Comparison of ENCODE assay signal across 8 mouse cellular contexts in genomic region chr7:109576321-109577314, GRCm38 (mm10). TPM values are rescaled to one million over a fixed set of nuclear protein-coding genes. Genes with fewer than 3 reads are reported as not detected.
DNase-seq lines count a peak whose midpoint lies in the region; ATAC-seq and TF ChIP-seq lines count a peak whose summit lies in the region.

No protein-coding gene starts in this region.

- H3K9ac ChIP-seq in kidney, embryonic 14.5 days (ENCODE audit: low read depth, low read length): no peak overlapping the region
- no peak overlapping the region for H3K9ac ChIP-seq in hindbrain, embryonic 14.5 days

- TF ChIP-seq POLR2A in kidney, adult 2 months (IDR thresholded peaks at IDR 0.05; ENCODE audit: low read depth, low read length): no peak
- no peak for TF ChIP-seq POLR2A in small intestine, adult 2 months (IDR thresholded peaks at IDR 0.05; ENCODE audit: low read depth, low read length)

- peaks cover 19% of the 10 kb centered on the region for H3K4me1 ChIP-seq in kidney, adult 2 months (ENCODE audit: control insufficient read depth, insufficient read depth, low read length)
- peaks cover 3% of the 10 kb centered on the region; the same call in 1 of the 2 replicates for H3K4me1 ChIP-seq in kidney, embryonic 14.5 days (ENCODE audit: control insufficient read depth, insufficient read depth, low read length)
- H3K4me1 ChIP-seq in brown adipose tissue, adult 24 weeks (ENCODE audit: control insufficient read depth, insufficient read depth, insufficient read length, low read length): peaks cover 32% of the 10 kb centered on the region
- peaks cover 27% of the 10 kb centered on the region for H3K4me1 ChIP-seq in hindbrain, embryonic 14.5 days (replicated peaks; ENCODE audit: control insufficient read depth, insufficient read depth, low read length)
- H3K4me1 ChIP-seq in small intestine, adult 2 months (ENCODE audit: control insufficient read depth, insufficient read depth, insufficient read length, low read length): no peaks in the 10 kb centered on the region; the same call in 1 of the 2 replicates

- DNase-seq in kidney, adult 2 months: peak; percentile 40
- DNase-seq in 3T3-L1 (ENCODE audit: low read depth, low spot score): peak; percentile 91
- no peak for DNase-seq in hindbrain, embryonic 14.5 days (ENCODE audit: low spot score)
- DNase-seq in adrenal gland, adult 18-20 months (ENCODE audit: low spot score in 2 of 2): no peak

- H3K36me3 ChIP-seq in kidney, adult 2 months (ENCODE audit: control insufficient read depth, insufficient read depth, low read length): no peaks in the 10 kb centered on the region
- no peaks in the 10 kb centered on the region for H3K36me3 ChIP-seq in kidney, embryonic 14.5 days (ENCODE audit: control insufficient read depth, insufficient read depth, low read length)
- no peaks in the 10 kb centered on the region for H3K36me3 ChIP-seq in hindbrain, embryonic 14.5 days (replicated peaks; ENCODE audit: control insufficient read depth, insufficient read depth)
- no peaks in the 10 kb centered on the region for H3K36me3 ChIP-seq in small intestine, adult 2 months (ENCODE audit: control insufficient read depth, insufficient read depth, low read length)

- 40% methylated on average over 11 of the region's 11 CpGs for WGBS in kidney, adult 2 months
- 63% methylated on average over 11 of the region's 11 CpGs for WGBS in kidney, embryonic 14.5 days
- WGBS in hindbrain, embryonic 14.5 days: 53% methylated on average over 11 of the region's 11 CpGs
- 62% methylated on average over 11 of the region's 11 CpGs for WGBS in small intestine, adult 2 months

- no peak overlapping the region for H3K4me3 ChIP-seq in kidney, adult 2 months (ENCODE audit: insufficient read depth, low read depth, low read length)
- H3K4me3 ChIP-seq in kidney, embryonic 14.5 days (ENCODE audit: low read length): no peak overlapping the region
- no peak overlapping the region for H3K4me3 ChIP-seq in brown adipose tissue, adult 24 weeks (ENCODE audit: insufficient read depth, low read depth, low read length)
- no peak overlapping the region for H3K4me3 ChIP-seq in hindbrain, embryonic 14.5 days (replicated peaks; ENCODE audit: low read length)
- no peak overlapping the region for H3K4me3 ChIP-seq in small intestine, adult 2 months (ENCODE audit: low read depth, low read length)

- TF ChIP-seq CTCF in kidney, adult 2 months (conservative IDR thresholded peaks at IDR 0.05; ENCODE audit: insufficient read depth, insufficient read length, low read depth, low read length): no peak
- no peak for TF ChIP-seq CTCF in small intestine, adult 2 months (IDR thresholded peaks at IDR 0.05; ENCODE audit: extremely low read depth, insufficient read length, insufficient replicate concordance, low read depth, low read length)

- H3K4me2 ChIP-seq in kidney, embryonic 14.5 days (replicated peaks; ENCODE audit: low read depth, low read length): no peak overlapping the region
- no peak overlapping the region for H3K4me2 ChIP-seq in hindbrain, embryonic 14.5 days (replicated peaks)

- H3K27me3 ChIP-seq in kidney, adult 2 months (replicated peaks; ENCODE audit: control insufficient read depth, insufficient read depth, low read length): no peaks in the 10 kb centered on the region
- H3K27me3 ChIP-seq in kidney, embryonic 14.5 days (ENCODE audit: control insufficient read depth, insufficient read depth, low read length): no peaks in the 10 kb centered on the region
- no peaks in the 10 kb centered on the region for H3K27me3 ChIP-seq in hindbrain, embryonic 14.5 days (ENCODE audit: control insufficient read depth, insufficient read depth, low read length)
- no peaks in the 10 kb centered on the region for H3K27me3 ChIP-seq in small intestine, adult 2 months (ENCODE audit: control insufficient read depth, insufficient read depth, low read length)

- H3K9me3 ChIP-seq in kidney, embryonic 14.5 days (ENCODE audit: control insufficient read depth, low read length): no peaks in the 10 kb centered on the region
- H3K9me3 ChIP-seq in hindbrain, embryonic 14.5 days (ENCODE audit: control insufficient read depth, low read length): no peaks in the 10 kb centered on the region

- peak overlapping the region; percentile 42 for H3K27ac ChIP-seq in kidney, adult 2 months (ENCODE audit: insufficient read depth, low read depth, low read length)
- no peak overlapping the region for H3K27ac ChIP-seq in kidney, embryonic 14.5 days (ENCODE audit: low read depth, low read length)
- H3K27ac ChIP-seq in brown adipose tissue, adult 24 weeks (replicated peaks; ENCODE audit: low read depth, low read length): peak overlapping the region; percentile 69
- H3K27ac ChIP-seq in hindbrain, embryonic 14.5 days: peak overlapping the region; percentile 3; the same call in 1 of the 2 replicates
- peak overlapping the region; percentile 29; the same call in 1 of the 2 replicates for H3K27ac ChIP-seq in small intestine, adult 2 months (ENCODE audit: insufficient read depth, low read depth, low read length)

- no peak for ATAC-seq in kidney, embryonic 14.5 days (ENCODE audit: low FRiP score, low TSS enrichment)
- ATAC-seq in hindbrain, embryonic 14.5 days (ENCODE audit: low FRiP score): 0 out of 2 replicates have a peak, but pooled peaks have one; percentile 10
- ATAC-seq in activated CD4-positive, CD25-positive, alpha-beta regulatory T cell, adult 4 months: no peak

RNA-seq across cellular contexts. Expression of gene Rpl27a, which starts 57.7 kb away (rescaled TPM):
- polyA plus RNA-seq in kidney, adult 2 months (2012; rRNA removed): 278 and 374 TPM in 2 replicates
- polyA plus RNA-seq in kidney, embryonic 14.5 days (2014; fragmentation: Nextera tagmentation; extraction: Ambion mirVana): 165 and 201 TPM in 2 replicates
- polyA plus RNA-seq in brown adipose tissue, adult 24 weeks (2012; ENCODE audit: insufficient read depth, insufficient read length, missing spikeins): 113 and 190 TPM in 2 replicates
- polyA plus RNA-seq in hindbrain, embryonic 14.5 days (2014; fragmentation: Nextera tagmentation; extraction: Ambion mirVana): 81.9 and 91.4 TPM in 2 replicates
- 232 and 339 TPM in 2 replicates for polyA plus RNA-seq in small intestine, adult 2 months (2012; rRNA removed)
- 100 to 1,000 TPM; 204 to 208 TPM for total RNA-seq in adrenal gland, adult 18-20 months (2021)
- polyA plus RNA-seq in activated CD4-positive, CD25-positive, alpha-beta regulatory T cell, adult 4 months (2017; shearing (Covaris generic)): 100 to 1,000 TPM; 252 to 318 TPM

Comparison
In these comparisons a context has a peak if more than half of its experiments do, and no peak if none do; other contexts are left out.
1. DNase-seq: peak in kidney, adult 2 months (single experiment) and 3T3-L1 (single experiment); none in hindbrain, embryonic 14.5 days (single experiment) and adrenal gland, adult 18-20 months (0 of 2).